Mouse (Mus musculus) heart, embryonic 13.5 days (tissue): ENCODE measurements around the gene Tuba8. TPM values are rescaled to one million over a fixed set of nuclear protein-coding genes. Genes with fewer than 3 reads are reported as not detected.
A peak's percentile ranks its signal among the peaks of the same experiment; 100 is the strongest.

Experiments used
- ATAC-seq: fragments of 200-750 bp; cut with Nextera tagmentation; 2 replicates; pipeline ENCODE4 v1.8.0; 2017; ENCODE audit warnings: moderate TSS enrichment; ENCODE audit not compliant: insufficient number of reproducible peaks, low FRiP score, low TSS enrichment; ENCODE audit errors: extremely low read depth
- H3K27ac ChIP-seq: fragments of 300-500 bp; sonication (generic); replicated peaks from 2 replicates; pipeline ENCODE4 v1.5.1; 2015; ENCODE audit warnings: moderate library complexity, mild to moderate bottlenecking, inconsistent platforms
- H3K27me3 ChIP-seq: fragments of 300-500 bp; sonication (generic); replicated peaks from 2 replicates; pipeline ENCODE4 v1.6.1; 2015; ENCODE audit warnings: mild to moderate bottlenecking, inconsistent platforms
- H3K36me3 ChIP-seq: fragments of 300-500 bp; sonication (generic); 2 replicates; pipeline ENCODE4 v1.6.1; 2015; ENCODE audit warnings: mild to moderate bottlenecking, inconsistent platforms
- H3K4me1 ChIP-seq: fragments of 300-500 bp; sonication (generic); 2 replicates; pipeline ENCODE4 v1.6.1; 2015; ENCODE audit warnings: inconsistent platforms
- H3K4me2 ChIP-seq: fragments of 300-500 bp; sonication (generic); 2 replicates; pipeline ENCODE4 v1.6.1; 2015; ENCODE audit warnings: inconsistent platforms, mild to moderate bottlenecking, moderate library complexity
- H3K4me3 ChIP-seq: fragments of 300-500 bp; sonication (generic); 2 replicates; pipeline ENCODE4 v1.5.1; 2015; ENCODE audit warnings: moderate library complexity, mild to moderate bottlenecking, inconsistent platforms
- H3K9ac ChIP-seq: fragments of 300-500 bp; sonication (generic); 2 replicates; pipeline ENCODE4 v1.6.1; 2015; ENCODE audit warnings: inconsistent platforms, mild to moderate bottlenecking, moderate library complexity
- H3K9me3 ChIP-seq: fragments of 300-500 bp; sonication (generic); 2 replicates; pipeline ENCODE4 v1.6.1; 2016; ENCODE audit warnings: inconsistent platforms
- WGBS: fragments of 180-500 bp; shearing (Covaris S2); methylation state at CpG from one replicate; pipeline ENCODE4 v1.1.7; 2015; ENCODE audit warnings: mixed read lengths; 5-methylcytosine and 5-hydroxymethylcytosine counted together
- polyA plus RNA-seq: library from polyadenylated mRNA; unstranded; fragments of >200 nt; fragmentation: Nextera tagmentation; extraction: Ambion mirVana; gene quantifications from 2 replicates; pipeline ENCODE4 v1.2.1, GENCODE M21; 2015

Gene Tuba8
- polyA plus RNA-seq, 1 experiment from 2014 or later = 0.31 TPM

DNA sequence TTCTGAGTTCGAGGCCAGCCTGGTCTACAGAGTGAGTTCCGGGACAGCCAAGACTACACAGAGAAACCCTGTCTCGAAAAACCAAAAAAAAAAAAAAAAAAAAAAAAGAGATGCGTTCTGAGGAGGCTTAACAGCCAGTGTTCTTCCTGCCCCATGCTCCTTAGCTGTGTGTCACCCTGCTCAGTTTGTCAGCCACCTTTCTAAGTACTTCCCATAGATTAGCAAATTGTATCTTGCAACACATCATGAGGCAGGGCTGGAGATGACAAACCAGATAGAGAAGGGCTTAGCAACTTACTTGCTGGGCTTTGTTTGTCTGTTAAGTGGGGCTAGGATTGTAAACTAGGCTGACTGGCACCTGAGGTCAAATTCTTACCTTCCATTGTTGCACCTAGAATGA, 10.0 kb upstream of the Tuba8 start:
- Histone ChIP-seq H3K36me3 (peaks cover 9% of the 10 kb centered on the region), H3K9ac (no peak overlapping the region), H3K27ac (no peak overlapping the region), H3K4me3 (no peak overlapping the region), H3K4me2 (no peak overlapping the region), H3K9me3 (no peaks in the 10 kb centered on the region), H3K4me1 (0 out of 2 replicates have a peak, but pooled peaks cover 2% of the 10 kb centered on the region), H3K27me3 (no peaks in the 10 kb centered on the region)
- no peak for ATAC-seq
- WGBS = 72% methylated on average over 3 of the region's 4 CpGs

DNA sequence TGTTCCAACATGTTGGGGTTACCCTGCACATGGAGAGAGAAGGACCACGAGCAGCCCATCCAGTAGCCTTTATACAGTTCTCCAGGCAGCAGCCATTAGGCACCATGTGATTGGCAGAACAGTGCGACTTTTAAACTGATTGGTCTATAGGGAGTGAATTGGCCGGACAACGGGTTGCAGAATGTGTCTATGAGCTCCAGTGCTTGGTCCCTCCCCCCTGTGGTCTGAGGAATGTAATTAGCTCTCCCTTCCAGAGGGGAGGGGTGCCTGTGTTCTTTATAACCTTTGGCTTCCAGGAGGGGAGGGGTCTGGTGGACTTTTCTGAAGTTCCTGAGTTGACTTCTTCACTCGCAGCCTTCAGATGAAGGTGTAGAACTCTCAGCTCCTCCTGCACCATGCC, 8.5 kb upstream of the Tuba8 start:
- Histone ChIP-seq H3K27ac (no peak overlapping the region), H3K36me3 (peaks cover 8% of the 10 kb centered on the region), H3K9me3 (no peaks in the 10 kb centered on the region), H3K4me1 (no peaks in the 10 kb centered on the region), H3K27me3 (no peaks in the 10 kb centered on the region), H3K4me2 (no peak overlapping the region), H3K9ac (no peak overlapping the region), H3K4me3 (no peak overlapping the region)
- no peak for ATAC-seq
- WGBS = 71% methylated on average over 5 of the region's 5 CpGs

DNA sequence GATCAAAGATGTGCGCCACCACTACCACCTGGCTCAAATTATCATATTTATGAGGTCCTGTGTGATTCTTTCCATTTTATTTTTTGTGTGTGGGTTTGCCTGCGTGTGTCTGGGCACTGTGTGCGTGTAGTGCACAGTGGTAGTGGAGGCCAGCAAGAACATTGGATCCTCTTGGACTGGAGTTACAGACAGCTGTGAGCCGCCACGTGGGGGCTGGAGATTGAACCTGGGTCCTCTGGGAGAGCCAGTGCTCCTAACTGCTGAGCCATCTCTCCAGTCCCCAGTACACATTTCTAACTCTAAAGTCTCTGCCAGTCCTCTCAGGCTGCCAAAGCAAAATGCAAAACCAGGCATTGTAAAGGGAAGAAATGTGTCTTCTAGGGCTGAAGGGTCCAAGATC, 4.0 kb upstream of the Tuba8 start:
- Histone ChIP-seq H3K9ac (no peak overlapping the region), H3K36me3 (0 out of 2 replicates have a peak, but pooled peaks cover 3% of the 10 kb centered on the region), H3K4me2 (no peak overlapping the region), H3K27ac (no peak overlapping the region), H3K9me3 (no peaks in the 10 kb centered on the region), H3K4me3 (no peak overlapping the region), H3K4me1 (peaks cover 14% of the 10 kb centered on the region), H3K27me3 (peaks cover 29% of the 10 kb centered on the region)
- no peak for ATAC-seq
- WGBS = 72% methylated on average over 5 of the region's 5 CpGs

DNA sequence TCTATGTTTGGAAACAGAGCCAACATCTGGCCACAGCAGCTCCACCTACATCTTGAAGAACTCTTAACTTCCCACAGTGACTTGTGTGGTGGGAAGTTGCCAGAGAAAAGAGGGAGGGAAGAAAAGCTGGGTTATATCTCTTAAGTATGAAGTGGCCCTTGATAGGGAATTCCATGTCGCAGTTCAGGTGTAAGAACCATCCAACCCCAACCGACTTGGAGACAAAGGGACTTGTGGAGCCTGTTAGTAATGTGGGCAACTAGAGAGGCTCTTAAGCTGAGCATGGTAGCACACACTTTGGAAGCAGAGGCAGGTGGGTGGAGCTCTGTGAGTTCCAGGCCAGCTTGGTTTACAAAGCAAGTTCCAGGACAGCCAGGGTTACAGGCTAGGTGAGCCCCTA, 912 bp upstream of the Tuba8 start:
- Histone ChIP-seq H3K4me2 (no peak overlapping the region), H3K36me3 (no peaks in the 10 kb centered on the region), H3K27ac (no peak overlapping the region), H3K9ac (no peak overlapping the region), H3K9me3 (no peaks in the 10 kb centered on the region), H3K27me3 (peaks cover 50% of the 10 kb centered on the region), H3K4me3 (no peak overlapping the region), H3K4me1 (peaks cover 19% of the 10 kb centered on the region)
- WGBS = 59% methylated on average over 2 of the region's 2 CpGs
- ATAC-seq = no peak

DNA sequence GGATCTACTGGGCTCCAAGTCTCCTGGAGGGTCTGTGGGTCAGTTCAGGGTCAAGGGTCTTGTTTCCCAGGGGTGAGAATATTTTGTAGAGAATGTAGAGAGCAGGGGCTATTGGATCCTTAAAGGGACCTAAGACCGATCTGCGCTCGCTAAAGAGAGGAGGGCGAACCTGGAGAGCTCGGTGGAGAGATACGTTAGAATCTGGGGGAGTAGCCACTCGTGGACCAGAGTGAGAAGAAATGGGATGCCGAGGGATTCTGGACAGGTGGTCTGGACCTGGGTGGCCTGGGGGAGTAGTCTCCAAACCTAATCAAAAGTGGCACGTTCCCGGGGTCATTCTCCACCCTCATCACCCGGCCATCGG, 412 bp downstream of the Tuba8 start:
- Histone ChIP-seq H3K27me3 (peaks cover 50% of the 10 kb centered on the region), H3K36me3 (no peaks in the 10 kb centered on the region), H3K9me3 (no peaks in the 10 kb centered on the region), H3K4me1 (peaks cover 22% of the 10 kb centered on the region), H3K4me2 (peak overlapping the region; percentile 87), H3K4me3 (peak overlapping the region; percentile 55), H3K27ac (no peak overlapping the region), H3K9ac (peak overlapping the region; percentile 74)
- ATAC-seq = no peak
- 2% methylated on average over 12 of the region's 12 CpGs for WGBS

DNA sequence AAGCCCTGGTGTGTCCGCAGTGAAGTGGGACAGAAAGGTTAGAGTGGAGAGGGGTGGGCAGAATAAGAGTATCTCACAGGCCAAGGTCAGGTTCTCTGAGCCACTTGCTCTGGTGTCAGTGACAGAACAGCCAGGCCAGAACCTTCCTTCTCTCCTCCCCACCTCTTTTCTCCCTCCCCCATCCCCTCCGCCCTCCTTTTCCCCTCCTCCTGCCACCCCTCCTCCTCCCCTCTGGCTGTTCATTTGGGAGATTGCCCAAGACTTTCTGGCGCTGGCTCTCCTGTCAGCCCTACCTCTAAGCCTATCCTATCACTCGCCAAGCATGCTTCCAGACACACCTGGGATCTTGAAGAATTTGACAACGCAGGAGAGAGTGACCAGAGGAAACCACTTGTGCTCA, 1.2 kb downstream of the Tuba8 start:
- no peak for ATAC-seq
- Histone ChIP-seq H3K27ac (no peak overlapping the region), H3K9me3 (no peaks in the 10 kb centered on the region), H3K4me1 (peaks cover 22% of the 10 kb centered on the region), H3K27me3 (peaks cover 57% of the 10 kb centered on the region), H3K4me2 (peak overlapping the region; percentile 87), H3K4me3 (peak overlapping the region; percentile 55), H3K36me3 (no peaks in the 10 kb centered on the region), H3K9ac (0 out of 2 replicates have a peak overlapping the region, but pooled peaks have one; percentile 74)
- 12% methylated on average over 5 of the region's 5 CpGs for WGBS

DNA sequence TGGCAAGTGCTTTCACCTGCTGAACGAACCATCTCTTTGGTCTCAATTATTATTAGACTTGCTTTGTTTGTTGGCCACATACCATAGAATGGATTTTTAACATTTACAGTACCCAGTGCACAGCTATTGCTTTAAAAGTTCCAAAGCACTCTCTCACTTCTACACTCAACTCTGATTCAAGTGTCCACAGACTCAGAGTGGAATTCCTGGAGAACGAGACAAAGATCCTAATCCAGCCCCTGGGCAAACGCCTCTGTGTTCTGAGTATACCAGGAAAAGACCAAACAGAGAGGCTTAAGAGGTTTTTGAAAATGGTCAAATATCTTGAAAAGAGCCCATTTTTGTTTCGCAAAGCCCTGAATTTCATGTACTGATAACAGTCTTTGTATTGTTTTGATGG, 2.5 kb downstream of the Tuba8 start:
- Histone ChIP-seq H3K4me1 (peaks cover 22% of the 10 kb centered on the region), H3K9ac (no peak overlapping the region), H3K9me3 (no peaks in the 10 kb centered on the region), H3K36me3 (no peaks in the 10 kb centered on the region), H3K27ac (no peak overlapping the region), H3K27me3 (peaks cover 63% of the 10 kb centered on the region), H3K4me3 (no peak overlapping the region), H3K4me2 (no peak overlapping the region)
- no peak for ATAC-seq
- WGBS = 57% methylated on average over 4 of the region's 4 CpGs

DNA sequence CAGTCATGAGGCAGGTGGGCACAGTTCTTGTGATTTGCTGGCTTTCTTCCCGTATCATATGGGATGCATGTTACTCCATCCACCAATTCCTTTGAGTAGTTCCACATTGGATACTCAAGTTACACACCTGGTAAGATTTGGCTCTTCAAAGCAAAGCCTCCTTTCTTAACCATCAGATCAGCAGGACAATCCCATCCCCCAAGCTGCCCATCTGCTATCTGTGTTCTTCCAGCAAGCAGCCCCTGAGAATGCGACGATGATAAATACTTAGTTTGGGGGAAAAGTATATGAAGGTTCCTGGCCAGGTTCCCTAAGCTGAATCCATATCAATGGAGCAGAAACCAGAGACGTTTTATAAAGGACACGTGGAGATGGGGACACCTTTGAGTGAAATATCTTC, 3.7 kb downstream of the Tuba8 start:
- Histone ChIP-seq H3K27me3 (peaks cover 57% of the 10 kb centered on the region), H3K27ac (no peak overlapping the region), H3K4me2 (no peak overlapping the region), H3K4me3 (no peak overlapping the region), H3K9me3 (no peaks in the 10 kb centered on the region), H3K36me3 (no peaks in the 10 kb centered on the region), H3K4me1 (peaks cover 22% of the 10 kb centered on the region), H3K9ac (no peak overlapping the region)
- WGBS = 64% methylated on average over 5 of the region's 5 CpGs
- ATAC-seq = no peak

DNA sequence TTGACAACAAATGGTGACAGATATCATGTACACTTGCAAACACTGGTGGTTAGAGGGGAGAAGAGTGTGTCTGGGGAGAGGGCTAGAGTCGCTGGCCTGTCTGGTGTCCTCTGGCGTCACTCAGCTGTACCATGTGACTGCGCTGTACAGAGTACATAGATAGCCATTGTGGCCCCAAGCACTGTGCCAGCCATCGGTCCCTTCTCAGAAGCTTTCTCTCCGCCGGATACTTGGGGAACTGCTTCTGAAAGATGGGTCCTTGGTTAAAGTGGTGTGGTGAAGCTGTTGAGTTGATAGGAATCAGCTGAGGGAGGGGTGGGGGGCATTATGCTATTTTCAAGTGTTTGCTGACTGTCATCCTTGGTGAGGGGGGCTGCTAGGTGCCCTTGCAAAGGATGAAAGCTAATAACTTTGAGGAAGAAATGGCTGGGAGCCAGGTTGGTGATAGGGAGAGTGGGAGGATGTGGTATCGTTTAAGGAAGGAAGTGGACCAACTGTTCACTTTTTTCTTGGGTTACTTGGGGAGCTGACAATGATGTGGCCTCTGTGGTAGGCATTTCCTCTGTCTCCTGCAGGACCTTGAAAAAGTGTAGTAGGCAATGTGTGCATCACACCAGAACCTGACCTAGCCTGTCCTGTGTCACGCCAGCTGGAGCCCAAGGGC, 4.3 kb downstream of the Tuba8 start:
- no peak for ATAC-seq
- peaks cover 27% of the 10 kb centered on the region for H3K4me1 ChIP-seq
- H3K9me3 ChIP-seq = no peaks in the 10 kb centered on the region
- no peak overlapping the region for H3K4me2 ChIP-seq
- H3K4me3 ChIP-seq = no peak overlapping the region
- no peaks in the 10 kb centered on the region for H3K36me3 ChIP-seq
- H3K27me3 ChIP-seq = peaks cover 51% of the 10 kb centered on the region
- H3K9ac ChIP-seq = no peak overlapping the region
- WGBS = 68% methylated on average over 8 of the region's 8 CpGs
- no peak overlapping the region for H3K27ac ChIP-seq

DNA sequence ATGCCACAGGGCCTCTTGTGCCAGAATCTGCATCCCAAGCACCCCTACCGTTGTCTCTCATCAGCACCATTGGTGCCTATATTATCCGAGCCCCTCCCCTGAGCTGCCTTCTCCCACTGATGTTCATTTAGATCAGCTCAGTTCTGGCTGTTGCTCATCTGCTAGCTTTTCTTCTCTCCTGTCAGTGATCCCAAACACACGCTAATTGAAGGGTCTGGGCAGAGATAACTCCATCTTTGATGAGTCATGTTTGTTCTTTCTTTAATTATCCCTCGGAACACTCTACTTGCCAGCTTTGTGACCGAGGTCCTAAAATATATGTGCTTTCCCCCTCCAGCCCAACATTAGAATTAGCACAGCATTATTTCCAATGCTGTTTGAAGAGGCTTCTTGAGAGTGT, 4.8 kb downstream of the Tuba8 start:
- Histone ChIP-seq H3K4me3 (no peak overlapping the region), H3K4me1 (peaks cover 28% of the 10 kb centered on the region)
- 58% methylated on average over 5 of the region's 5 CpGs for WGBS

DNA sequence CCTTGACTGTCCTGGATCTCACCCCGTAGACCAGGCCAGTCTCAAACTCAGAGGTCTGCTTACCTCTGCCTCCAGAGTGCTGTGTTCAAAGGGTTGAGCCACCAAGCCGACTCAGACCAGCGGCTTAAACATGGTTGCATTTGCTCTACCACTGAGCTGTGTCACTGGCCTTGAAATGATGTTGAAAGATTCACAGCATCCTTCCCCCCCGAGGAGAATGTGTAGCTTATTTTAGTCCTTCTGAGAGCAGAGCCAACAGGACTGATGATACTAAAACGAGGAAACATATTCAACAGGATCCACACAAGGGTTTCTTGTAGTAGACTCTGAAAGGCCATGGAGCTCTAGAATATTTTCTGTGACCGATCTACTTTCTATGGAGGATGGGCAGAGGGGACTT, 5.4 kb downstream of the Tuba8 start:
- Histone ChIP-seq H3K27me3 (peaks cover 40% of the 10 kb centered on the region), H3K4me1 (peaks cover 23% of the 10 kb centered on the region), H3K4me3 (no peak overlapping the region), H3K27ac (no peak overlapping the region), H3K4me2 (no peak overlapping the region), H3K36me3 (no peaks in the 10 kb centered on the region), H3K9me3 (no peaks in the 10 kb centered on the region), H3K9ac (no peak overlapping the region)
- ATAC-seq = no peak
- 70% methylated on average over 6 of the region's 6 CpGs for WGBS

More for the DNA sequence above, 4.8 kb downstream of the Tuba8 start:
- Histone ChIP-seq H3K4me2 (no peak overlapping the region), H3K27me3 (peaks cover 46% of the 10 kb centered on the region), H3K36me3 (no peaks in the 10 kb centered on the region), H3K9ac (no peak overlapping the region), H3K9me3 (no peaks in the 10 kb centered on the region), H3K27ac (no peak overlapping the region)
- no peak for ATAC-seq

DNA sequence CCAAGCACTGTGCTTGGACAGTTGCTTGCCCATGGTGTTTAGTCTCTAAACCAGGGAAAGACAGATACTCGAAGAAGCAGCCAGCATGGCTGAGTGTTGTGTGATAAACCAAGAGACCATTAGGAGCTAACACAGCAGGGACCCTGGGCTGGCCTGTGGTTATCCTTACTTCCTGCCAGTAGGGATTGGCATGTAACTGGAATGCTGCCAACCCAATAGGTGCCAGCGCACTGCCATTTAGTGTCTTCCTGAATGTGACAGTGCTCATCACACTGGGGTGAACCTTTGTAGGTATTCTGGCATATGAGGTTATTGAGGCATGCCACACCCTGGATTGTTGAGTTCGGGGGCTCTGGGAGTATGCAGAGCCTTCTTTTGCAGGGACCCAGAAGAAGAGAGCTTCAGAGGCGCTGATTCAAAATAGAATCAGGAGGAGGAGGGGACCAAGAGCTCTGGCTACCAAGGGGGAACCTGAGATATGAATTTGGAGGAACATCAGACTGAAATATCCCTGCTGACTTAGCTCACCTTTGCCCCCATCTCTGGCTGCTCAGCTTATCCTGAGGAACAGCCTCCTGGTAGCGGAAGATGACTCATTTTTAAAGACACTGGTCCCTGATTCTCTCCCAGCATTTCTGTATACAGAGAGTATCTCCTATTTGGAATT, 6.2 kb downstream of the Tuba8 start:
- Histone ChIP-seq H3K27ac (no peak overlapping the region), H3K36me3 (no peaks in the 10 kb centered on the region), H3K4me1 (peaks cover 15% of the 10 kb centered on the region), H3K4me2 (no peak overlapping the region), H3K9me3 (no peaks in the 10 kb centered on the region), H3K9ac (no peak overlapping the region), H3K27me3 (peaks cover 32% of the 10 kb centered on the region), H3K4me3 (no peak overlapping the region)
- no peak for ATAC-seq
- 68% methylated on average over 5 of the region's 5 CpGs for WGBS
